Mouse (Mus musculus): ENCODE measurements at regions not wholly inside any gene's neighbourhood (a gene's known extent, or its start where the extent isn't known, plus 50 kb on each side); places are given as distances from the start of the nearest gene placed in this dataset.

DNA sequence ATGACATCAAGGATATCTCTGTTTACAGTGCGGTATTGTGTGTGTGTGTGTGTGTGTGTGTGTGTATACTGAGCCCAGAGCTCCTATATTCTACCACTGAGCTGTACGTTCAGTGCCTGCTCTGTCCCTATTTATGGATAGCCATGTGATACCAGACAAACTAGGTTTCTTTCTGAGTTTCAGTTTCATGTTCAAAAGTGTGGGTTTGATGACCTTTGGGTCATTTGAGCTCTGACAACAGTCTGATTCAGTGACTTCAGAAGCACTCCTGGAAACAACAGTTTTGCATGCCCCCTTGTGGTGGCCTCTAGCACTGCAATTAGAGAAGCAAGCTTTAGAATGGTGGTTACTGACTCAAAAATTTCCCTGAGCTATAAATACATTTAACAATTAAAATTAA, 50.9 kb upstream of the Tent2 start:
- peak; percentile 51 to 82 for DNase-seq

GRCm38 (mm10) chr13:93248711-93249110, 50.7 kb upstream of the Homer1 start:
- DNase-seq: no peak

All from lung, postnatal 4 days (tissue).